Mouse (Mus musculus) liver, embryonic 15.5 days (tissue): ENCODE data around the gene Aar2. TPM values are rescaled to one million over a fixed set of nuclear protein-coding genes. Genes with fewer than 3 reads are reported as not detected.
A peak's percentile ranks its signal among the peaks of the same experiment; 100 is the strongest.

ENCODE experiments used
- ATAC-seq: fragments of 200-750 bp; cut with Nextera tagmentation; 2 replicates; pipeline ENCODE4 v1.8.0; 2017; ENCODE audit warnings: moderate number of reproducible peaks, mild to moderate bottlenecking, moderate library complexity; ENCODE audit not compliant: insufficient read depth
- H3K27ac ChIP-seq: fragments of 300-500 bp; sonication (generic); replicated peaks from 2 replicates; pipeline ENCODE4 v1.5.1; 2015; ENCODE audit warnings: mild to moderate bottlenecking, inconsistent platforms
- H3K27me3 ChIP-seq: fragments of 300-500 bp; sonication (generic); 2 replicates; pipeline ENCODE4 v1.6.1; 2015; ENCODE audit warnings: mild to moderate bottlenecking, inconsistent platforms
- H3K36me3 ChIP-seq: fragments of 300-500 bp; sonication (generic); replicated peaks from 2 replicates; pipeline ENCODE4 v1.6.1; 2015; ENCODE audit warnings: moderate library complexity, mild to moderate bottlenecking, inconsistent platforms
- H3K4me1 ChIP-seq: fragments of 300-500 bp; sonication (generic); replicated peaks from 2 replicates; pipeline ENCODE4 v1.6.1; 2015; ENCODE audit warnings: inconsistent platforms
- H3K4me2 ChIP-seq: fragments of 300-500 bp; sonication (generic); 2 replicates; pipeline ENCODE4 v1.6.1; 2015; ENCODE audit warnings: moderate library complexity, mild to moderate bottlenecking, inconsistent platforms
- H3K4me3 ChIP-seq: fragments of 300-500 bp; sonication (generic); replicated peaks from 2 replicates; pipeline ENCODE4 v1.5.1; 2015; ENCODE audit warnings: mild to moderate bottlenecking, inconsistent platforms
- H3K9ac ChIP-seq: fragments of 300-500 bp; sonication (generic); 2 replicates; pipeline ENCODE4 v1.6.1; 2015; ENCODE audit warnings: moderate library complexity, mild to moderate bottlenecking, inconsistent platforms
- H3K9me3 ChIP-seq: fragments of 300-500 bp; sonication (generic); replicated peaks from 2 replicates; pipeline ENCODE4 v1.6.1; 2016; ENCODE audit warnings: inconsistent platforms
- WGBS: fragments of 180-500 bp; shearing (Covaris S2); methylation state at CpG from one replicate; pipeline ENCODE4 v1.1.7; 2015; ENCODE audit warnings: mixed read lengths; ENCODE audit not compliant: insufficient replicate concordance; 5-methylcytosine and 5-hydroxymethylcytosine counted together
- polyA plus RNA-seq: library from polyadenylated mRNA; unstranded; fragments of >200 nt; fragmentation: Nextera tagmentation; extraction: Ambion mirVana; gene quantifications from 2 replicates; pipeline ENCODE4 v1.2.1, GENCODE M21; 2015

Gene Aar2
- polyA plus RNA-seq, 1 experiment from 2014 or later = 12.2 TPM

GRCm38 (mm10) chr2:156602581-156602980, 55.2 kb downstream of the Aar2 start:
- Histone ChIP-seq H3K27ac (no peak overlapping the region), H3K27me3 (no peaks in the 10 kb centered on the region; the same call in 1 of the 2 replicates), H3K36me3 (no peaks in the 10 kb centered on the region), H3K9ac (no peak overlapping the region), H3K4me3 (no peak overlapping the region), H3K9me3 (no peaks in the 10 kb centered on the region), H3K4me1 (no peaks in the 10 kb centered on the region), H3K4me2 (no peak overlapping the region)
- ATAC-seq = no peak
- 56% methylated on average over 7 of the region's 7 CpGs for WGBS

DNA sequence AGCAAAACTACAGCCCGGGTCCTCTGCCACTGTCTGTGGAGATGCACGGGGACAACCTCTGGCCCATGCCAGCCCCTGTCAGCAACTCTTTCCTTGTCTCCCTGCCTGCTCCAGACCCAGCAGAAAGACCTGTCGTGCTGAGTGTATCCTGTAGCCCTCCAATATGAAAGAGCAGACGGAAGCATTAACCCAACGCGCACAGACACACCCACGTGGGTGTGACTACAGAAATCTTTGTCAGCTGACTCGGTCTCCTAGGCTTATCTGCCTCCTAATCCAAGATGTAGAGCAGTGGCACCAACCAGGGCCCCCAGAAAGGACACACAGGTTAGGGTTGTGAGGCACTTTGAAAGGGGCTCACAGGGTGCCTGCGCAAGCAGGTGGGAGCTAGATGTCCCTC, 56.3 kb downstream of the Aar2 start:
- WGBS = 67% methylated on average over 9 of the region's 9 CpGs
- Histone ChIP-seq H3K4me2 (no peak overlapping the region), H3K36me3 (no peaks in the 10 kb centered on the region), H3K27me3 (no peaks in the 10 kb centered on the region; the same call in 1 of the 2 replicates), H3K27ac (no peak overlapping the region), H3K4me3 (no peak overlapping the region), H3K9me3 (no peaks in the 10 kb centered on the region), H3K4me1 (no peaks in the 10 kb centered on the region), H3K9ac (no peak overlapping the region)
- no peak for ATAC-seq

DNA sequence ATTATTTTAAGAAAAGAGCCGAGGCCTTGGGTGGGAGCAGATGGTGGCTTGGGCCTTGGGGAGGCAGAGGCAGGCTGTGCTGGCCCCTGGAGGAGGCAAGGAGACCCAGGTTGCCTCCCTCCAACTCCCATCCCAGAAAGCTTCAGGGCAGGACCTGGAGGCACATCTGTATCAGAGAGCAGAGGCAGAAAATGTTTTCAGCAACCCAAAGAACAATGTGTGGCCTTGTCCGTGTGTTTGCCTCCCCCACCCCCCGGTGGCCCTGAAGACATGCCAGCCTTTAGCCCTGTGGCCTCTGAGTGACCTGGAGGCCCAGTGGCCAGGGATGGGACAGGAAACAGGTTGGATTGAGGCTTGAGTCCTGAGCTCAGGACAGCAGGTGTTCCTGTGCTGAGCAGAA, 57.8 kb downstream of the Aar2 start:
- Histone ChIP-seq H3K9ac (no peak overlapping the region), H3K4me2 (no peak overlapping the region), H3K4me3 (no peak overlapping the region), H3K9me3 (no peaks in the 10 kb centered on the region), H3K36me3 (no peaks in the 10 kb centered on the region), H3K4me1 (no peaks in the 10 kb centered on the region), H3K27ac (no peak overlapping the region), H3K27me3 (peaks cover 13% of the 10 kb centered on the region; the same call in 1 of the 2 replicates)
- no peak for ATAC-seq
- WGBS = 41% methylated on average over 3 of the region's 3 CpGs

DNA sequence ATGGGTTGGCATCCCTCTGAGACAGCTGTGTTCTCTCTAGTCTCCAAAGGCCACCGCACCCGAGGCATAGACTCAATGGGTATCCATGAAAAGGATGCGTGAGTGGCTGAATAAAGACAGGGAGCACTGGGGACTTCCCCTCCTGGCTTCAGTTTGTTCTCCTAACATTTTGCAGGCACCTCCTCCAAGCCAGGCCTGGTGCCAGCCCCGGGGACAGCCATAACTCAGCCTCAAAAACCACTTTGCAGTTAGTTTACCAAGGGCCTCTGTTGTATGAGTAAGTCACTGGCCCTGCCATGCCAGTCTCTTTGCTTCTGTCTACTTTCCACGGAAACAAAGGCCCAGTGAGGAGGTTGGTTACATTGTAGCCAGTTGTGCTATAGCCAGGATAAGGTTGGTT, 58.6 kb downstream of the Aar2 start:
- H3K4me2 ChIP-seq = no peak overlapping the region
- ATAC-seq = no peak
- WGBS = 52% methylated on average over 5 of the region's 5 CpGs
- H3K27ac ChIP-seq = no peak overlapping the region
- no peak overlapping the region for H3K4me3 ChIP-seq
- H3K27me3 ChIP-seq = peaks cover 20% of the 10 kb centered on the region; the same call in 1 of the 2 replicates
- no peaks in the 10 kb centered on the region for H3K9me3 ChIP-seq
- no peaks in the 10 kb centered on the region for H3K36me3 ChIP-seq
- H3K9ac ChIP-seq = no peak overlapping the region
- no peaks in the 10 kb centered on the region for H3K4me1 ChIP-seq

GRCm38 (mm10) chr2:156613081-156613540, 65.7 kb downstream of the Aar2 start:
- Histone ChIP-seq H3K4me3 (peak overlapping the region; percentile 46), H3K27ac (no peak overlapping the region), H3K9me3 (no peaks in the 10 kb centered on the region), H3K9ac (no peak overlapping the region), H3K36me3 (no peaks in the 10 kb centered on the region), H3K4me1 (peaks cover 6% of the 10 kb centered on the region), H3K27me3 (peaks cover 88% of the 10 kb centered on the region), H3K4me2 (peak overlapping the region; percentile 66)
- ATAC-seq = no peak
- WGBS = 1% methylated on average over 41 of the region's 41 CpGs

DNA sequence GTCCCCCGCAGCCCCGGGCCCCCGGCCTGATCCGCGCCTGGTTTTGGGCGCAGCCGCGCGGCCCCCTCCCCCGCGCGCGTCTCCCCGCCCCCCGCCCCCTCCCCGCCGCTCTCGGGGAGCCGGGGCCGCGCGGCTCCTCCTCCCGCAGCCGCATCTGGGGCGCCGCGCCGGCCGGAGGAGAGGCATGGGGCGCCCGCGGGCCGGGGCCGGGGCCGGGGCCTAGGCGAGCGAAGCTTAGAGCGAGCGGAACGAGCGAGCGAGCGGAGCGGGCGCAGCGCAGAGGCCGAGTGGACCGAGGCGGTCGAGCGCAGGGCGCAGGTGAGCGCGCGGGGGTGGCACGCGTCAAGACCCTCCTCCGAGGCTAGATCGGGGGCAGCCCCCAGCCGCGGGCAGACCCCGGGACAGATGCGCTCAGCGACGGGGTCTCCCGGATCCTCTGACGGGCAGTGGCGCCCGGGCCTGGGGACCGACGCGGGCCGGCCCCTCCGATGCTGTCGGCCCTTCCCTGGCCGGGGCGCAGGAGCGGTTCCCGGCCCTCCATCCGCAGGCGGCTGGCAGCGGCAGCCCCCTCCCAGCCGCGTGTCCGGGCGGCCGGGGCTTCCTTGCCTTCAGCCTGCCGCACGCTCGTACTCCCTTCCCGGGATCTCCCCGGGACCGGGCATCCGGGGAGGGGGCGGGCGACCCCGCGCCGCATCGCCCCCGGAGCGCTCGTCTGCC, 66.3 kb downstream of the Aar2 start, which contains the start of gene Dlgap4:
Gene Dlgap4, plus strand, starts transcription at position 165 of the 717 bp plus-strand sequence.
- Histone ChIP-seq H3K9ac (no peak within 1 kb of the TSS), H3K9me3 (no peaks in the 10 kb centered on the region), H3K27ac (no peak within 1 kb of the TSS), H3K4me1 (peaks cover 6% of the 10 kb centered on the region), H3K27me3 (peaks cover 89% of the 10 kb centered on the region), H3K4me3 (peak within 1 kb of the TSS; percentile 46), H3K36me3 (no peaks in the 10 kb centered on the region), H3K4me2 (peak within 1 kb of the TSS; percentile 66)
- WGBS = under 1% methylated on average over 89 of the region's 103 CpGs
- no peak for ATAC-seq

DNA sequence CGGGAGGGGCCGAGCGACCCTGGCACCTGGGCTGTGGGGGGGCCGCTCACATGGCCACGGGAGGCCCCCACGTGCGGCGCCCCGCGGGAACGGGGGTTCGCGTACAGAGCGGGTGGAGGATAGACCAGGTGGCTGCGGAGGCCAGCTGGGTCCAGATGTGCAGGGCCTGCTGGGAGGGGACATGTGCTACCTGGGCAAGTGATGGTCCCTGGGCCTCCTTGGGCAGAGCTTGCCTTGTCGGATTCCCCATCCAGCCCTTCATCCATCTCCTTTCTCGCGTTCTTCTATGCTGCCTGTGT, 66.8 kb downstream of the Aar2 start:
- peak overlapping the region; percentile 66 for H3K4me2 ChIP-seq
- H3K36me3 ChIP-seq = no peaks in the 10 kb centered on the region
- ATAC-seq = no peak

GRCm38 (mm10) chr2:156614661-156615654, 67.6 kb downstream of the Aar2 start:
- Histone ChIP-seq H3K4me3 (no peak overlapping the region), H3K4me2 (no peak overlapping the region), H3K27ac (no peak overlapping the region), H3K27me3 (peaks cover 90% of the 10 kb centered on the region), H3K9ac (no peak overlapping the region), H3K4me1 (peaks cover 6% of the 10 kb centered on the region), H3K9me3 (no peaks in the 10 kb centered on the region), H3K36me3 (no peaks in the 10 kb centered on the region)
- ATAC-seq = no peak
- 9% methylated on average over 31 of the region's 31 CpGs for WGBS

More for the DNA sequence above, 66.8 kb downstream of the Aar2 start:
- H3K27me3 ChIP-seq = peaks cover 91% of the 10 kb centered on the region
- H3K9ac ChIP-seq = no peak overlapping the region
- peaks cover 6% of the 10 kb centered on the region for H3K4me1 ChIP-seq
- WGBS = 1% methylated on average over 18 of the region's 18 CpGs
- peak overlapping the region; percentile 46 for H3K4me3 ChIP-seq
- H3K9me3 ChIP-seq = no peaks in the 10 kb centered on the region
- no peak overlapping the region for H3K27ac ChIP-seq

GRCm38 (mm10) chr2:156616513-156616912, 69.1 kb downstream of the Aar2 start:
- H3K4me1 ChIP-seq = peaks cover 6% of the 10 kb centered on the region
- no peak for ATAC-seq
- no peaks in the 10 kb centered on the region for H3K36me3 ChIP-seq
- H3K27ac ChIP-seq = no peak overlapping the region
- H3K4me3 ChIP-seq = no peak overlapping the region
- no peak overlapping the region for H3K9ac ChIP-seq
- H3K27me3 ChIP-seq = peaks cover 76% of the 10 kb centered on the region
- no peak overlapping the region for H3K4me2 ChIP-seq
- H3K9me3 ChIP-seq = no peaks in the 10 kb centered on the region
- 51% methylated on average over 7 of the region's 7 CpGs for WGBS

DNA sequence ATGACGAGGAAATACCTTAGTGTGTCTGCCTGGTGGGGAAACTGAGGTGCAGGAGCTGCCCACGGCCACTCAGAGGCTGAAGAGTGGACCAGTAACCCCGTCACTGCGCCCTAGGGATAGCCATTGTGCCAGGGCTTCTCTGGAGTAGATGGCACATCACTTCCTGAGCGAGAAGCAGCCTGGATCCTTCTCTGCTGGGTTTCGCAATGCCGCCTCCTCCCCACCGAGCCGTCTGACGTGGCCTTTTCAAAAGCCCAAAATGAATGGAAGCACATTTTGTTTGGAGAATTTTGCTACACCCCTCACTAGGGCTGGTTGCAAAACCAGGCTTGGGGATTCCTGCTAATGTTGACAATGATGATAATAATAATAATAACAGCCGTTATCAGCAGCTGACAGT, 70.2 kb downstream of the Aar2 start:
- no peak for ATAC-seq
- H3K27me3 ChIP-seq = peaks cover 66% of the 10 kb centered on the region
- H3K9me3 ChIP-seq = no peaks in the 10 kb centered on the region
- no peak overlapping the region for H3K4me3 ChIP-seq
- WGBS = 28% methylated on average over 11 of the region's 11 CpGs
- H3K4me2 ChIP-seq = no peak overlapping the region
- H3K36me3 ChIP-seq = no peaks in the 10 kb centered on the region
- no peak overlapping the region for H3K27ac ChIP-seq
- peaks cover 6% of the 10 kb centered on the region for H3K4me1 ChIP-seq
- H3K9ac ChIP-seq = no peak overlapping the region
